Mouse (Mus musculus): ENCODE results near the gene 0610010F05Rik.
A peak's percentile ranks its signal among the peaks of the same experiment; 100 is the strongest.
"Not testable (repeated sequence)": the region's sequence is repeated elsewhere in the genome, so short reads cannot be mapped to it uniquely, and the experiment has no call there.

0610010F05Rik gene

GRCm38 (mm10) chr11:23632945-23633878 is at the start of gene 0610010F05Rik:
Gene 0610010F05Rik, minus strand, starts transcription at chr11:23633639.
- DNase-seq (ENCODE audit: low read depth, low spot score) = peak; percentile 87

DNA sequence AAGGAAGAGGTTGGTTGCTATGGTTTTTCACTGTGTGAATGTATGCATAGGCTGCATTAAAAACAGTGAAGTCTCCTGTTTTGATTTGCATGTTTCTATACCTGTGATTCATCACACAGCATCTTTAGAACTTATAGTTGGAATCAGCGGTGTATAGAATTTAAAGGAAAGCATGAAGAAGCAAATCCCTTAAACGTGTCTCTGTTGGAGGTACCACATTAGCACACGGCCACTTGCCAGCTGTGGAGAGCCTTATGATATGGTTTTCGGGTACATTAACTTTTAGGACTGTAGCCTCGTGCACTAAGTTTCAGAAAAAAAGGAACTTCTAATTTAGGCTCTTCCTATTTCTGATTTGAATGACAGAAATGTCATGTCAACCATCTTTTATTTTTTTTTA is 49.1 kb upstream of the 0610010F05Rik start:
- DNase-seq (ENCODE audit: low read depth, low spot score) = no peak

GRCm38 (mm10) chr11:23680435-23680950 is 47.1 kb upstream of the 0610010F05Rik start:
- peak; percentile 72 for DNase-seq (ENCODE audit: low read depth, low spot score)

DNA sequence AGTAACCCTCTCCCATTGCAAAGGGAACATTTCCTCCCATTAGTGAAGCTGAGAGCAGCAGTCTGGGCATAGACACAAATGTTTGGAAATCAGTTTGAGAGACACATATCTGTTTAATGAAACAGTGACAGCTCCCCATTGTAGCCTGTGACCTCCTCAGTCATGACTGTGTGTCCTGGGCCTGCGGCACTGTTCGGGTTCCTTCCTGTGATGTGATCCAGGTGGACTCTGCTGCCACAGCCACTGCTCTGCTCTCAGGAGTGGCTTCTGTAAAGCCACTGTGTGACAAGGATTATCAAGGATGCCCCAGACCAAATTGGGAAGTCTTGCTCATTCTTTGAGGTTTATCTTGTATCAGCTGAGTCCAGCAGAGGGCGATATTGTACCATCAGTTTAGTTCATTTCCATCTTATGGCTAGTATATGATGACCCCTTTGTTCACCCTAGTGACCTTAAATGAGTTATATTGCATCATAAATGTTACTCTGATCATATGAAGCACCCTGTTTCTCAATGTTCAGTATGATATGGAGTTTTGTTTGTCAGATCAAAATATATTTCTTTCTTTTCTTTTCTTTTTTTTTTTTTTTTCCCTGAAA is 45.7 kb upstream of the 0610010F05Rik start:
- DNase-seq (ENCODE audit: low read depth, low spot score) = peak; percentile 85

GRCm38 (mm10) chr11:23676100-23676499 is 42.7 kb upstream of the 0610010F05Rik start:
- no peak for DNase-seq (ENCODE audit: low read depth, low spot score)

DNA sequence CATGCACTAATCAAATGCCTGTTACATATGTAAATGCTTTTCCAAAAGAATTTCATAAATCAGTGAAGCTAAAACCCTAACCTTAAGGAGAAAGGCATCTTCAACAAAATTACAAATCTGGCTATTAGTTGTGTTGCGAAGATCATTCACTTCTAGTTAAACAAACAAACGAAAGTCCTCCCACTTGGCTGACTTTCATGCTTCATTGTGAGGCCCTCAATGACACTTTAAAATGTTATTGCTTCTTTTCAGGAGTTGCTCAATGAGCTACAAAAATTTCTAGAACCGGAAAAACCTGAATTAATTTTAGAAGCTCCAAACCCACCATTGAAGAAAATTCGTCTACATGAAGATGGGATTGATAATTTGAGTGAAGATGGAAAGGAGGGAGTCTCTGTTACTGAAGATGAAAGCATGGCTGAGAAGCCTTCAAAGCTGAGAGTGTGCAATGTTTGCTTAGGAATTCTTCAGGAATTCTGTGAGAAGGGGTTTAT is 38.9 kb upstream of the 0610010F05Rik start:
- DNase-seq (ENCODE audit: low read depth, low spot score) = no peak

- DNase-seq (ENCODE audit: low read depth, low spot score) = peak; percentile 59
Measured at GRCm38 (mm10) chr11:23667128-23667527, 33.7 kb upstream of the 0610010F05Rik start.

DNA sequence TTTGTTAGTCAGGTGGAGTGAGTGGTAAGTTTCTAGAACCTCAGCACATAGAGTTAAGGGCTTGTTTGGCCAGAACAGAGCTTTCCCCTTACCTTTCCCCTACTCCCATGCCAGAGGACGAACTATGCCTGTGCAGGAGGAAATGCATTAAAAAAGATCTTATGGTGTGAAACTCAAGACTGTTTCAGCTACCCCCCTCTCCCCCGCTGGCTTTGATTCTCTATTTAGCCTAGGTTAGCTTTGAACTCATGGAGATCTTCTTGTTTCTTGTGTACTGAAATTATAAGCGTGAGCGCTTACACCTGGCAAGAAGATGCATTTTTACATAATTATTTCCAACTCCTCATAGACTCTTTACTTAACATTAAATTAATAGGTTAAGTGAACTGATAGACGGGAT is 33.1 kb upstream of the 0610010F05Rik start:
- DNase-seq (ENCODE audit: low read depth, low spot score) = no peak

DNA sequence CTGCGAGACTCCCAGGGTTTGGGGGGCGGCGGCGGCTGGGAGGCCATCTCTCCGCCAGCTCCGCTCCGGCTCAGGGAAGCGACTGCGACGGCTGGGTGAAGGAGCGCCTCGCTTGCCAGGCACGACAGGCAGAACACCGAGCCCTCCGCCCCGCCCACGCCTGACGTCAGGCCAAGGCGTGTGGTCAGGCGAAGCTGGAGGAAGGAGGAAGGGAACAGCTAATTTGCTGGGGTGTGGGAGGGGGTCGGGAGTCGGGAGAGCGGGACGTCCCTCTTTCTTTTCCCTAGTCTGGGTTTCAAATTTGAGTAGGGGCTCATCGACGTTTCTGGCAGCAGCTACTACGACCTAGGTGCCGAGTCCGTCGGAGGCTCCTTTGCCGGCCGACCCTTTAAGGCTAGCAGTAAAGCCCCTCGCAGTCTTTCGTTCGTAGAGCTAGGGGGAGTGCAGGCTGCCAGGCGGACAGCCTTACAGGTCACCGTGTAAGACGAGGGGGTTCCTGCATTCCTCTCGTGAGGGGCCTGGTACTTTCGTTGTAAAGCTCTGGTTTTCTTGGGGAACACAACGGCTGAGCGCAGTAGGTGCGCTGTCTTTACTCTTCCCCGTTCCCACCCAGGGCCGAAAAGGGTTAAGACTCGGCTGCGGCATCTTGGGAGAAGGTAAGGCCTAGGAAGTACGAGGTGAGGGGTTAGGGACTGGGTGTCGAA is 32.5 kb upstream of the 0610010F05Rik start, which contains the start of gene Pex13:
Gene Pex13 (minus strand): TSS at position 162 of the 704 bp plus-strand sequence.
- DNase-seq (ENCODE audit: low read depth, low spot score) = peak; percentile 89

GRCm38 (mm10) chr11:23665311-23665786 is 31.9 kb upstream of the 0610010F05Rik start, which contains the start of gene Pus10:
Gene Pus10, plus strand, starts transcription at chr11:23665674.
- peak; percentile 60 for DNase-seq (ENCODE audit: low read depth, low spot score)

- DNase-seq (ENCODE audit: low read depth, low spot score) = peak; percentile 31
Measured at GRCm38 (mm10) chr11:23664232-23664631, 30.8 kb upstream of the 0610010F05Rik start.

DNA sequence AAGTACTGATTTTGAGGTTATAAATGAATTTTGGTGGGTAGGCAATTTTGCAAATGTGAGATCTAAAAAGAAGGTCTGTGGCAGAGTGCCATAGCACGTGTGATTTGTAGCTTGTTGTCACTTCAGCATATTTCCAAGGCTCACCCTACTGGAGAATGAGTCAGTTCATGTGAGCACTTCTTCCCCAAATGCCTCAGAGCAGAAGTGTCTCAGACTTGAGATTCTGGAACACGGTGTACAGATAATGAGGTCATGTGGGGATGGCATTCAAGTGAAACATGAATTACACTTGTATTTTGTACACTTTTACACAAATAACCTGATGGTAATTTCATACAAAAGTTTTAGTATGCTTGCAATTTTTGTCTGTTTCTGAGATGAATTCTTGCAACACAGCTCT is 24.4 kb upstream of the 0610010F05Rik start:
- no peak for DNase-seq (ENCODE audit: low read depth, low spot score)

DNA sequence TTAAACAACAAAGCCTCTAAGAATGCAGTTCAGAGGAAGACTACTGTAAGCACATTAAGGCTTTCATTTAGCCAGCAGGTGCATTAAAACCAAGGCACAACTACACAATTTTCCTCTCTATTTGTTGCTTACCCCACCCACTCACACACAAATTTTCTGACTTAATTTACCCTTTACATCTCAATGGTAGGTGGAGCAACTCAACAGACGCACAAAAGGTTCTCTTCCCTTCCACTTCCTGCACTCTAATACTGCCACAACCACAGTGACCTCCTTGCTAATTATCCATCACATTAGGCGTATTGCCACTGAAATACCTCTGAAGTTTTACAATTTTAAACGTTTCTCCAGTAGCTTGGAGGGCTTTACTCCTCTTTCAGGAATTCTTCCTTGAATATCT is 20.2 kb upstream of the 0610010F05Rik start:
- DNase-seq (ENCODE audit: low read depth, low spot score) = no peak

GRCm38 (mm10) chr11:23647835-23648234 is 14.4 kb upstream of the 0610010F05Rik start:
- no peak for DNase-seq (ENCODE audit: low read depth, low spot score)

DNA sequence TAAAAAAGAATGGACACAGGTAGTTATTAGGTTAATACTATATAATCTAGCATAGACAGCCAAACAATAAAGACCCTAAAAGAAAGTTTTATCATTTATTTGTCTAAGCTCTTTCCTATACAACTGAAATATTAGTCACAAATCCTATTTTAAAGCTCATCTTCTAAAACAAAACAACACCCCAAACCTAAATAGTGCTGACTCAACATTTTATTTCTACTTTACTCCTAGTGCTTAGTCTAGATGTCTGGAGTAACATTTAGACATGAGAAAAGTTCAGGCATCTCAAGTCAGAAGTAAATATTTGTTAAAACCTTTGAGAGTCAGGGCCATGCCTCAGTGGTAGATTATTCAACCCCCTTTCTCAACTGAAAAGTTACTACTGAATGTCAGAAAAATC is 14.0 kb upstream of the 0610010F05Rik start:
- no peak for DNase-seq (ENCODE audit: low read depth, low spot score)

- no peak for DNase-seq (ENCODE audit: low read depth, low spot score)
Measured at GRCm38 (mm10) chr11:23634573-23634972, 1.1 kb upstream of the 0610010F05Rik start.

DNA sequence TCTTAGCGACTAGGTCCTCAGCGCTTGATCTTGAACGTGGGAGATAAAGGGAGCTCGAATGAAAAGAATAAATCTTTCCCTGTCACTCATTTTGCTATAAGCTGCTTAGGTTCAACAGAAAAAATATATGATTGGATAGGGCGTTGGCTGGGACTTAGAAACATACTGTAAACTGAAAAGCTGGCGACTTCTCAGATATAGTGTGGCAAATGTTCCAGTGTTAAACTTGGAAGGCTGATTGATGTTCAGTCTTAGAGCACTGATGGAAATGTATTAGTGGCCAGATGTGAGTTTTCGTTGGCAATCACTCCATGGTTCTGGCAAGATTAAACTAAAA is 408 bp upstream of the 0610010F05Rik start:
- no peak for DNase-seq (ENCODE audit: low read depth, low spot score)

GRCm38 (mm10) chr11:23630664-23631063 is 2.8 kb downstream of the 0610010F05Rik start:
- DNase-seq (ENCODE audit: low read depth, low spot score) = peak; percentile 27

DNA sequence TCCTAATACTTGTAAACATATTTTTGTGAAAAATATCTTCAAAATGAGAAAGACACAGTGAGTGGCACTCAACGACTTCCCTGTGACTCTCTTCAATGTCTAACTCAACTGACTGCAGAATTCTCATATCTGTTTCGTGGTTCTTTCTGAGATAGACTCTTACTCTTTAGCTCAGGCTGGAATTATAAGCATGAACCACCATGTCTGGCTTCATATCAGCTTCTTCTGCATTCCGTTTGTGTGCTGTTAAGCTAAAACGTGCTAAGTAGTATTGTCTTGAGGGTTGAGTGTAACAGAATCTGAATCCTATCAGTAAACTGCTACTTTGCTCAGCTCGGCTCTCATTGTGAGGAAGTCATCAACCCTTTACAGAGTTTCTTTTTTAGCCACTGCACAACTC is 14.4 kb downstream of the 0610010F05Rik start:
- no peak for DNase-seq (ENCODE audit: low read depth, low spot score)

- DNase-seq (ENCODE audit: low read depth, low spot score) = no peak
Measured at GRCm38 (mm10) chr11:23614546-23614945, 18.9 kb downstream of the 0610010F05Rik start.

GRCm38 (mm10) chr11:23607291-23607690 is 26.1 kb downstream of the 0610010F05Rik start:
- DNase-seq (ENCODE audit: low read depth, low spot score) = not testable (repeated sequence)

GRCm38 (mm10) chr11:23570130-23570529 is 63.3 kb downstream of the 0610010F05Rik start:
- DNase-seq (ENCODE audit: low read depth, low spot score) = peak; percentile 72

Data from 3T3-L1 (cell line).